Mouse (Mus musculus) T-helper 17 cell (primary cell): ENCODE measurements at regions not wholly inside any gene's neighbourhood (a gene's known extent, or its start where the extent isn't known, plus 50 kb on each side); places are given as distances from the start of the nearest gene placed in this dataset.

Experiments used
- in situ Hi-C, 2 experiments: fragments of 300-600 bp; cut with MboI, MseI; formaldehyde crosslinking; loops; 1 replicate in 1 of 2; 2 replicates in 1 of 2; pipeline ENCODE4 v1.15.1; 2025; ENCODE audit warnings: high pct_unique_total_duplicates in 2 of 2

GRCm38 (mm10) chr4:99348674-99349073, 53.0 kb downstream of the Gm12689 start:
- in situ Hi-C loops: no loop called here

- in situ Hi-C loops: no loop called here
Measured at GRCm38 (mm10) chr4:99353122-99353774, 57.5 kb downstream of the Gm12689 start.

GRCm38 (mm10) chr4:99354241-99354640, 58.5 kb downstream of the Gm12689 start:
- in situ Hi-C loops: no loop called here

- in situ Hi-C loops: no loop called here
Measured at GRCm38 (mm10) chr4:99354835-99355234, 59.1 kb downstream of the Gm12689 start.

- in situ Hi-C loops: no loop called here
Measured at GRCm38 (mm10) chr4:99368036-99368435, 72.3 kb downstream of the Gm12689 start.

- in situ Hi-C loops: no loop called here
Measured at GRCm38 (mm10) chr4:99371162-99371561, 75.5 kb downstream of the Gm12689 start.

GRCm38 (mm10) chr4:99376171-99376570, 80.5 kb downstream of the Gm12689 start:
- in situ Hi-C loops: no loop called here

GRCm38 (mm10) chr4:99376911-99377310, 81.2 kb downstream of the Gm12689 start:
- in situ Hi-C loops: no loop called here

- in situ Hi-C loops: no loop called here
Measured at GRCm38 (mm10) chr4:99379983-99380382, 84.3 kb downstream of the Gm12689 start.

GRCm38 (mm10) chr4:99385381-99385780, 89.7 kb downstream of the Gm12689 start:
- in situ Hi-C loops: loop anchor here in 1 of 2 experiments (5.0 kb wide), 1 partner anchor 363 kb away; no protein-coding TSS in a partner anchor

- in situ Hi-C loops: loop anchor here in 1 of 2 experiments (5.0 kb wide), 1 partner anchor 367 kb away; no protein-coding TSS in a partner anchor
Measured at GRCm38 (mm10) chr4:99389428-99389827, 93.7 kb downstream of the Gm12689 start.

GRCm38 (mm10) chr4:99392986-99393385, 97.3 kb downstream of the Gm12689 start:
- in situ Hi-C loops: loop anchor here in 1 of 2 experiments (10.0 kb wide), 1 partner anchor 1968 kb away; no protein-coding TSS in a partner anchor

- in situ Hi-C loops: loop anchor here in 1 of 2 experiments (10.0 kb wide), 1 partner anchor 1969 kb away; no protein-coding TSS in a partner anchor
Measured at GRCm38 (mm10) chr4:99394244-99394643, 98.5 kb downstream of the Gm12689 start.

- in situ Hi-C loops: no loop called here
Measured at GRCm38 (mm10) chr4:99407466-99407865, 111.8 kb downstream of the Gm12689 start.

- in situ Hi-C loops: no loop called here
Measured at GRCm38 (mm10) chr4:99423449-99423848, 127.7 kb downstream of the Gm12689 start.

GRCm38 (mm10) chr4:99445077-99445754, 149.5 kb downstream of the Gm12689 start:
- in situ Hi-C loops: no loop called here

GRCm38 (mm10) chr4:99445755-99446128, 150.0 kb downstream of the Gm12689 start:
- in situ Hi-C loops: no loop called here

- in situ Hi-C loops: no loop called here
Measured at GRCm38 (mm10) chr4:99458984-99459383, 163.3 kb downstream of the Gm12689 start.

- in situ Hi-C loops: no loop called here
Measured at GRCm38 (mm10) chr4:99459436-99459835, 163.7 kb downstream of the Gm12689 start.

- in situ Hi-C loops: no loop called here
Measured at GRCm38 (mm10) chr4:99465493-99465892, 169.8 kb downstream of the Gm12689 start.

GRCm38 (mm10) chr4:99475701-99476218, 180.1 kb downstream of the Gm12689 start:
- in situ Hi-C loops: no loop called here

GRCm38 (mm10) chr4:99484271-99484670, 171.8 kb upstream of the Foxd3 start:
- in situ Hi-C loops: no loop called here
